Mouse (Mus musculus) layer of hippocampus, adult 11-12 months (tissue): Measurements from ENCODE around the gene 1700088E04Rik.
A peak's percentile ranks its signal among the peaks of the same experiment; 100 is the strongest.

Experiments
- DNase-seq: peaks from one replicate; pipeline ENCODE4 v3.0.0; 2022; ENCODE audit warnings: low spot score

1700088E04Rik gene

DNA sequence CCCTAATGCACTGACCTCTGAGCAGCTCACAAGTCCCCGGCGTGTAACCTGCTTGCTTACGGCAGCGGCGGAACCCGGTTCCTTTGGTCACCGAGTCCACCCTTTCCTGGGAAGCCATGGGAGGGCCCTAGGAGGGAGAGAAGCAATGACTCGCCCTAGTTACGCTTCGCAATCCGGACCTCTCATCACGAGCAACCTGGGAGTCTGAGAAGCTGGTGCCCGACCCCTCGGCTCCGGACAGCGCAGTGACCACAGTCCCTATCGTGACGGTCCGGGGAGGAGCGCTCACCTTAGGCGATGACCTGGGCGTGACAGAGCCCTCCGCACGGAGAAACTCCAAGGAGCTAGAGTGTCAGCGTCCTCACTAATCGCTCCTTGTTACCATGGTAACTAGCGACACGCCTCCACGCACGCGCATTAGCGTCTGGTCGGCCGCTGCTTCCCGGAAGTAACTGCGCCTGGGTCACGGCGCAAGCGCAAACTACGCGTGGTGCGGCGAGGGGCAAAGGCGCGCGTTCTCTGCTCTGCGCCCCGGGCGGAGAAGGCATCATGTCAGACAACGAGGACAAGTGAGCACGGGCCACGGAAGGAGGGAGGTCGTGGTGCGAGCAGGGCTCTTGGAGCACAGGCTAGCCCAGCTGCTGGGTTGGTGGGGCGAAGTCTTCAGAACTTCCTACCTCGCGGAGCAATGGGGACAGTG, at the start of gene 1700088E04Rik, which contains the start of gene Polr2f:
Gene 1700088E04Rik (minus strand): TSS at position 388 of the 700 bp plus-strand sequence.
Gene Polr2f (plus strand): TSS at position 144 of the 700 bp plus-strand sequence.
- peak; percentile 94 for DNase-seq

DNA sequence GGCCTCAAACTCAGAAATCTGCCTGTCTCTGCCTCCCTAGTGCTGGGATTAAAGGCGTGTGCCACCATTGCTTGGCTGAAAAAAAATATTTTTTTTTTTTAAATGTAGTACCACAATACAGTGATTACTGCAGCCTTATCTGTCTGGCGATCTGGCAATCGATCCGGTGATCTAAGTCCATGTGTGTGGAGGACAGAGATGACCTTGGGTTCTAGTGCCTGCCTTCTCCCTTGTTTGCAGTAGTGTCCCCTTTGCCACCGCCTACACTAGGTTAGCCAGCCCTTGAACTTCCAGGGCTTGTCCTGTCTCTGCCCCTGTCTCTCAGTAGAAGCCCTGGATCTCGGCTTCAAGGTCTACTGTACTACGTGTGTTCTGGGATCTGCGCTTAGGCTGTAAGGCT, 46.8 kb upstream of the 1700088E04Rik start:
- no peak for DNase-seq

- DNase-seq = no peak
Measured at GRCm38 (mm10) chr15:79185213-79185612, 44.2 kb upstream of the 1700088E04Rik start.

GRCm38 (mm10) chr15:79176905-79177304, 35.9 kb upstream of the 1700088E04Rik start:
- DNase-seq = no peak

DNA sequence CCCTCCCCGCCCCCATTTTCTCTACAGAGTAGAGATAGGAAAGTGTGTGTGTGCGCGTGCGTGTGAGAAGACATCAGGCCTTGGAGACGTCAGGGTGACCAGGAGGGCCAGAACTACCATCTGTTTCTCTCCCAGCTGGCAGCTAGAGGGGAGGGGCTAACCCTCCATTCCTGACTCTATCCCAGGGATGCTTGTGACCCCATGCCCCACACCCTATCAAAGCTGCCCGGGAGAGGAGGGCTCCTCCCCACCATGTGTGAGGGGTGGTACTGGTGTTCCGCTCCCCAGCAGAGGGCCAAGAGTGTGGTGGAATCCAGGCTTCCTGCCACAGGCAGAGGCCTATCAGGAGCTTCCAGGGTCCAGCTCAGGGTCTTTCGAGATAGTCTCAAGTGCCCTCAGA, 25.7 kb upstream of the 1700088E04Rik start:
- no peak for DNase-seq

DNA sequence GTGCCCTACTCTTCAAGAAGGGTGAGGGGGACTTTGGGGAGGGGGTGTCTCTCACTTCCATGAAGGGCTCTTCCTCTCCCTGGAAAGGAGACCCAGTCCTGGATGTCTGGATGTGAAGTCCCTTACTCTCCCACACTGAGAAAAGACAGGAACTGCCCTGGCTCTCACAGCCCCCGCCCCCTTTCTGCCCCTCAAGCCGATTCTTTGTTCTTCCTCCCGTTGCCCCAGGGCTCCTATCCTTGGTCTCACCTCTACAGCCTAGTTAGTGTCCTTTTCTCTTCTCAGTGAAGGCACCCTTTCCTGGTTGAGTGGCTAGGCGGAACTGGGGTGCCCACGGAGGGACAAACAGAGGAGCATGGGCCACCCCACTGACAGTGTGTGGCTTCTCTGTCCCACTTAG, 24.1 kb upstream of the 1700088E04Rik start, which contains the start of gene Sox10:
Gene Sox10 (minus strand): TSS at position 101 of the 400 bp plus-strand sequence.
- no peak for DNase-seq

DNA sequence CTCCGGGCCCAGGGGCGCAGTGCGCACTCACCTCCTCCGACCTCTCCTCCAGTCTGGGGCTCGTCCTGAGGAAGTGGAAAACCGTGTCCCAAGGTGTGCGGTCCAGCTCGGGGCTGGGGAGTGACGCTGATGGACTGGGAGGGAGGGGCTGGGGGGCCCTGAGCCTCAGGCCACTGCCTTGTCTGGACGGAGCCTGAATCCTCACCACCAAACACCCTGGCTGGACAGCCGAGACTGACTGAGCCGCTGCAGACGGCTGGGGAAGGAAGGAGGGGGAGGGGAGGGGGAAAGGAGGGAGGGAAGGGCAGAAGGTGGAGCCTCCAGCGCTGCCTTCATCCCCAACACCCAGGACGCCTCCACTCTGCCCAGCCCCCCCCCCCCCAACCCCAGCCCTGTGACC, 23.2 kb upstream of the 1700088E04Rik start:
- no peak for DNase-seq

DNA sequence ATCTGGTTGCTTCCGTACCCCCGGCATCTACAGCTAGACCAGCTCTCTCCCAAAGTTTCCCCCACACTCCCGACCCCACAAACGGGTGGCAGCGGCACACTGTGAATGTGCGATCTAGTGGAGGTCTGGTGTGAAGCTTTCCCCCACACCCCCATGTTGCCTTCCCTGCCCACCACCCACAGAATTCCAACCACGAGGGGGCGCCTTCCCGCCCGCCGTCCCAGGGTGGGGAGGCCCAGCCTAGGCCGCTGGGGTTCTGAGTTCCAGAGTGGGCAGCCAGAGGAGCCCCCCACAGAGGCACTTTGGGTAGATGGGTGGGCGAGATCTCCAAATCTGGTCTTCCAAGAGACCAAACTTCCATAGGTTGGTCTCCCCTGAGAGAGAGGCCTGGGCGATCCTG, 21.8 kb upstream of the 1700088E04Rik start:
- no peak for DNase-seq

GRCm38 (mm10) chr15:79162301-79162700, 21.2 kb upstream of the 1700088E04Rik start:
- DNase-seq = no peak

GRCm38 (mm10) chr15:79155572-79155971, 14.5 kb upstream of the 1700088E04Rik start:
- no peak for DNase-seq

DNA sequence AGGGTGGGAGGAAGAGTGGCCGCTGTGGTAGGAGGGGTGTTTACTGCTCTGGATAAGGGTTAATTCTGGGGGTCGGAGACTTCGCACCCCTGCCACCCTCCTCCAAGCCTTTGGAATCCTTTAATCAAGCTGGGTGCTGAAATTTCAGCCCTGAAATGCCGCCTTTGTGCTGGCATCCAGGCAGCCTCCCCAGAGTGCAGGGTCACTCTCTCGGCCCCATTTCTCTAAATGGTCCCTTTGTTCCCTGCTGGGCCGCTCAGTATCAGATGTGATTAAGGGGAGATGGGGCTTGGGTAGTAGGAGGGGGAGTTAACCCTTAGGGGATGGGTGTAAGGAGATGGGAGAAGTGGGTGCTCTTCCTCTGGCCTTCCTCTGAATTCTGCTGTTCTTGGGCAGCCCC, 11.7 kb upstream of the 1700088E04Rik start:
- no peak for DNase-seq

DNA sequence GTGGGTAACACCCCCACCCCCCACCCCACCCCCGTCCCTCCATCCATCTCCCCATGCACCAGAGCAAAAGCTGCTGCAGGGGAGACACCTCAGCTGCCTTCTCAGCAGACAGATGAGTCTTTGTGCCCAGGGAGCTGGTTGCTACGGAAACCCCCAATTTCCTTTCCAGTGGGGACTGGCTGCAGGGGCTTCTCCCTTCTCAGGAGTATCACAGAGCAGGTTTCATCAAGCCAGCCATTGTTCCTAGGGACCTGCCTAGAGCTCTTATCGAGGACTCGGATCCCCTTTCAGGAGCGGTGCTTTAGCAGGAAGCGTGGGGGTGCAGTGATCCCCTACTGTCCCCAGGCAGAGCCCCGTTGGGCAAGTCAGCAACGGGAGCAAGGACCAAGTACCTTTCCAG, 10.8 kb upstream of the 1700088E04Rik start:
- DNase-seq = no peak

GRCm38 (mm10) chr15:79148533-79148932, 7.5 kb upstream of the 1700088E04Rik start:
- DNase-seq = peak; percentile 77

GRCm38 (mm10) chr15:79145522-79145921, 4.5 kb upstream of the 1700088E04Rik start:
- DNase-seq = no peak

GRCm38 (mm10) chr15:79144021-79144420, 3.0 kb upstream of the 1700088E04Rik start:
- no peak for DNase-seq

DNA sequence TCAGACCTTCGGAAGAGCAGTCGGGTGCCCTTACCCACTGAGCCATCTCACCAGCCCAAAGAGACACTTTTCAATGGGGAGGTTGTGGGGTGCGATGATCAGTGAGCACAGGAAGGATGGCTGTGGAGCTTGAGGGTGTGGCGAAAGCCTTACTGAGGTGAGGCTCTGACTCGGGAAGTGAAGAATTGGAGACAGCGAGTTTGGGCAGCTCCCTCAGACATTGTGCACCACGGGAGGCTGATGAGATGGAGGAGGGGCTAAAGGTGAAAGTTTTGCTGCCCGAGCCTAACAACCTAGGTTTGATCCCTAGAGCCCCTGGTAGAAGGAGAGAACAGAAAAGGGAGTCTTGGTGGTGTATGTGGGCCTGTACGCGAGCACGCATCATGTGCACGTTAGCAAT, 2.3 kb upstream of the 1700088E04Rik start:
- no peak for DNase-seq

GRCm38 (mm10) chr15:79141566-79141917, 489 bp upstream of the 1700088E04Rik start:
- no peak for DNase-seq

DNA sequence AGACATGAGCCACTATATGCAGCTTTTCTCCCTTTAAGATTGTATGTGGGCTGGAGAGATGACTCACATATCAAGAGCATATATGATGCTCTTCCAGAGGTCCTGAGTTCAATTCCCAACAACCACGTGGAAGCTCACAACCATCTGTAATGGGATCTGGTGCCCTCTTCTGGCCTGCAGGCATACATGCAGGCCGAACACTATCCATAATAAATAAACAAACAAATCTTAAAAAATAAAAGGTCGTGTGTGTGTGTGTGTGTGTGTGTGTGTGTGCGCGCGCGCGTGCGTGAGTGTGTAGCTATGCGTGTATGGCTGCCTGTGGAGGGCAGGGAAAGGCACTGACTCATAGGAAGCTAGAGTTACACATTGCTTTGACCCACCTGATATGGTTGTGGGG, 1.4 kb downstream of the 1700088E04Rik start:
- no peak for DNase-seq

- no peak for DNase-seq
Measured at GRCm38 (mm10) chr15:79135783-79136575, 5.1 kb downstream of the 1700088E04Rik start.

DNA sequence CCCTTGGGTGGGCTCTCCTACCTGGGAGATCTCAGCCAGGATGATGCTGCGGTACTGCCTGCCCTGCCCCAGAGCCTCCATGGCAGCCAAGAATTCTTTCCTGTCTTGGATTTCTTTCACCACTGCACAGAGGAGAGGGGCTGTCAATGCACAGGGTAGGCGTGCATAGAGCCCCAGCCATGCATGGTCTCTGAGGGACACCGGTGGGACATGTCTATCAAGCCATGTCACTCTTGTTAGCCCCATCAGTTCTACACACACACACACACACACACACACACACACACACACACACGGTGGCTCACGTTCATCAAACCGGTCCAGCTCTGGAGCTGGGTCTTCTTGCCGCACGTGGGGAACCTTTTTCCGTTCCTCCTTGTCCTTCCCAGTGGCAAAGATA, 5.7 kb downstream of the 1700088E04Rik start:
- no peak for DNase-seq

DNA sequence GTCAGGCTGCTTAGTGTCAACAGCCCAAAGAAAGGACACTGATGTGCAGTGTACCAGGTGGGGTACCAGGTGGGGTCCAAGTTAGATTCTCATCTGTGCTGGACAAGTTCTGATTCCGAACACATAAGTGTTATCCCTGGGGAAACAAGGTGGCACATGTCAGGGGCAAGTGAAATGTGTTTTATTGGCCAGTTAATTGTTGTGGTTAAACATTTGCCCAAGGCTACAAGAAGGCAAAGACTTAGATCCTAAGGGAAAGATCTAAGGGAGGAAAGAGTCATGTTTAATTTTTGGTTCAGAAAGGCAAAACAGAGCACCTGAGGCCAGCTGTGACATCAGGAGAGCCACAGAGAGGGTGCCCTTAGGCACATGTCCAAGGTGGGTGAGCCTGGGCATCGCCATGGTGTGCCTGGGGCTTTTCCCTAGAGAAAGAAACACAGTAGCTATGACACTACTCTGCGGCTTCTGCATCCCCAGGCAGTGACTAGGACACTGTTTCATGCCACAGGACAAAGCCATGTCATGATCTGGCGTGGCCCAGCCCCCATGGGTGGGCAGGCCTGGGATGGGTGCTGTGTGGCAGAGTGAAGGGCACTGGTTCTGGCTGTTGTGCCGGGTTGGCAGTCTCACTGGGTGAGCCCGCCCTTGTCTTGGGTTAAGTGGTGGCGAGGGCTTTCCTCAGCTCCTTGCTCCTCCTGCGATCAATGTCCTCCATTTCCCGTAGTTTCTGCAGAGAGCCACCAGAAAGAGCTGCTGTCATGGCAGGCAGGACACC, 6.4 kb downstream of the 1700088E04Rik start:
- no peak for DNase-seq

DNA sequence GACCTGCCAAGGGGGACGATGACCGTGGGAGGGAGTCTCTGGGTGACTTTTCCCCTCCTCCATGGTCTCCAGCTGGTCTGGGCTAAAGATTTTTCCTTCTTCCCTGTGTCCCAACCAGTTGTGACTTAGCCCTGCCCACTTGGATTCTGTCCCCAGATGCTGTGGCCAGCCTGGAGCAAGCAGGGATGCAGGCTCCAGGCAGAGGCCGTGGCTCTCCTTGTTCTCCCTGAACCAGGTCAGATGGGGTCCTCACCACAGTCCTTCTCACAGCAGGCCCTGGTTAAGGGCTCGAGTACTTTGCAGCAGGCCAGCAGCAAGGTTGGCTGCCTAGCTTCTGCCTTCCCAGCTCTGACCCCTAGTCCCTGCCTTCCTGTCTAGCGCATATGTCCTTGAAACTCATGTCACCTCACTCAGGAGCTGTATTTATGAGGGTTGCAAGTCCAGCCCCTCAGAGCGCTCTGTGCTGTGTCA, 7.8 kb downstream of the 1700088E04Rik start:
- no peak for DNase-seq
